Mouse (Mus musculus): ENCODE results near the gene Cd55. TPM values are rescaled to one million over a fixed set of nuclear protein-coding genes. Genes with fewer than 3 reads are reported as not detected.

Cd55 gene
- polyA plus RNA-seq, 1 experiment from 2014 or later = 31.9 TPM

- Histone ChIP-seq H3K4me3 (ENCODE audit: low read depth, low read length) (no peak overlapping the region), H3K9me3 (ENCODE audit: control insufficient read depth, low read length) (no peaks in the 10 kb centered on the region), H3K9ac (ENCODE audit: low read depth, low read length) (no peak overlapping the region), H3K4me1 (replicated peaks; ENCODE audit: control insufficient read depth, insufficient read depth, low read length) (no peaks in the 10 kb centered on the region), H3K27ac (ENCODE audit: low read depth, low read length) (no peak overlapping the region), H3K27me3 (replicated peaks; ENCODE audit: control insufficient read depth, insufficient read depth, low read length) (no peaks in the 10 kb centered on the region), H3K36me3 (ENCODE audit: control insufficient read depth, insufficient read depth, low read length) (no peaks in the 10 kb centered on the region), H3K4me2 (no peak overlapping the region)
- ATAC-seq (replicated peaks; ENCODE audit: low FRiP score) (no peak), DNase-seq (ENCODE audit: low spot score) (no peak)
- WGBS = 67% methylated on average over 10 of the region's 10 CpGs
These were observed 23.5 kb upstream of the Cd55 start for GRCm38 (mm10) chr1:130485828-130486620.

DNA sequence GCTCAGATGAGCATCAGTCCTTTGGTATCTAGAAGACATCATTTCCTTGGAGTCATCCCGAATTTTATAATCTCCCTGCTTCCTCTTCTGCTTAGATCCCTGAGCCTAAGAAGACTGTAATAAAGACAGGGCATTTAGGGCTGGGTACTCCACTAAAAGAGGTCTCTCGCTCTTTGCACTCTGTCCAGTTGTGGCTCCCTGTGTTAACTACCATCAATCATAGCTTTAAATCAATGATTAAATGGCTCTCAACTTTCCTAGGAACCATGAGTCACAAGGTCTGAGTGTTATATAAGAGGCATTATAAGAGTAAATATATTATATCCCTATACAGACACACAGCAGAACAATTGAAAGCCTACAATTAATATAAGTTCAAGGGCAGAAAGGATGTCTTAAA lies 22.8 kb upstream of the Cd55 start:
- WGBS = 66% methylated on average over 2 of the region's 2 CpGs

GRCm38 (mm10) chr1:130474936-130475335 lies 12.4 kb upstream of the Cd55 start:
- DNase-seq (ENCODE audit: low spot score) = no peak
- no peak overlapping the region for H3K4me2 ChIP-seq
- WGBS = 63% methylated on average over 6 of the region's 6 CpGs

More for the DNA sequence above, 22.8 kb upstream of the Cd55 start:
- no peak overlapping the region for H3K4me3 ChIP-seq (ENCODE audit: low read depth, low read length)
- no peaks in the 10 kb centered on the region for H3K36me3 ChIP-seq (ENCODE audit: control insufficient read depth, insufficient read depth, low read length)
- H3K9ac ChIP-seq (ENCODE audit: low read depth, low read length) = no peak overlapping the region
- no peaks in the 10 kb centered on the region for H3K27me3 ChIP-seq (replicated peaks; ENCODE audit: control insufficient read depth, insufficient read depth, low read length)
- no peak overlapping the region for H3K4me2 ChIP-seq
- H3K27ac ChIP-seq (ENCODE audit: low read depth, low read length) = no peak overlapping the region
- no peaks in the 10 kb centered on the region for H3K9me3 ChIP-seq (ENCODE audit: control insufficient read depth, low read length)
- DNase-seq (ENCODE audit: low spot score) (no peak), ATAC-seq (replicated peaks; ENCODE audit: low FRiP score) (no peak)
- H3K4me1 ChIP-seq (replicated peaks; ENCODE audit: control insufficient read depth, insufficient read depth, low read length) = no peaks in the 10 kb centered on the region

GRCm38 (mm10) chr1:130474226-130474625 lies 11.7 kb upstream of the Cd55 start:
- Histone ChIP-seq H3K9me3 (ENCODE audit: control insufficient read depth, low read length) (no peaks in the 10 kb centered on the region), H3K4me3 (ENCODE audit: low read depth, low read length) (no peak overlapping the region), H3K27me3 (replicated peaks; ENCODE audit: control insufficient read depth, insufficient read depth, low read length) (no peaks in the 10 kb centered on the region), H3K4me1 (replicated peaks; ENCODE audit: control insufficient read depth, insufficient read depth, low read length) (no peaks in the 10 kb centered on the region), H3K27ac (ENCODE audit: low read depth, low read length) (no peak overlapping the region), H3K36me3 (ENCODE audit: control insufficient read depth, insufficient read depth, low read length) (no peaks in the 10 kb centered on the region), H3K4me2 (no peak overlapping the region), H3K9ac (ENCODE audit: low read depth, low read length) (no peak overlapping the region)
- DNase-seq (ENCODE audit: low spot score) = no peak
- WGBS = 9% methylated on average over 1 of the region's 1 CpGs
- ATAC-seq (replicated peaks; ENCODE audit: low FRiP score) = no peak; the same call in 1 of the 2 replicates

More at GRCm38 (mm10) chr1:130474936-130475335, 12.4 kb upstream of the Cd55 start:
- H3K27ac ChIP-seq (ENCODE audit: low read depth, low read length) = no peak overlapping the region
- no peaks in the 10 kb centered on the region for H3K36me3 ChIP-seq (ENCODE audit: control insufficient read depth, insufficient read depth, low read length)
- no peaks in the 10 kb centered on the region for H3K27me3 ChIP-seq (replicated peaks; ENCODE audit: control insufficient read depth, insufficient read depth, low read length)
- H3K9me3 ChIP-seq (ENCODE audit: control insufficient read depth, low read length) = no peaks in the 10 kb centered on the region
- no peak for ATAC-seq (replicated peaks; ENCODE audit: low FRiP score)
- H3K4me1 ChIP-seq (replicated peaks; ENCODE audit: control insufficient read depth, insufficient read depth, low read length) = no peaks in the 10 kb centered on the region
- H3K9ac ChIP-seq (ENCODE audit: low read depth, low read length) = no peak overlapping the region
- no peak overlapping the region for H3K4me3 ChIP-seq (ENCODE audit: low read depth, low read length)

- DNase-seq (ENCODE audit: low spot score) (no peak), ATAC-seq (replicated peaks; ENCODE audit: low FRiP score) (no peak)
- 79% methylated on average over 4 of the region's 4 CpGs for WGBS
- Histone ChIP-seq H3K9ac (ENCODE audit: low read depth, low read length) (no peak overlapping the region), H3K27ac (ENCODE audit: low read depth, low read length) (no peak overlapping the region), H3K4me2 (no peak overlapping the region), H3K36me3 (ENCODE audit: control insufficient read depth, insufficient read depth, low read length) (no peaks in the 10 kb centered on the region), H3K27me3 (replicated peaks; ENCODE audit: control insufficient read depth, insufficient read depth, low read length) (no peaks in the 10 kb centered on the region), H3K4me3 (ENCODE audit: low read depth, low read length) (no peak overlapping the region), H3K9me3 (ENCODE audit: control insufficient read depth, low read length) (no peaks in the 10 kb centered on the region), H3K4me1 (replicated peaks; ENCODE audit: control insufficient read depth, insufficient read depth, low read length) (no peaks in the 10 kb centered on the region)
These were observed 7.5 kb upstream of the Cd55 start for GRCm38 (mm10) chr1:130470074-130470473.

DNA sequence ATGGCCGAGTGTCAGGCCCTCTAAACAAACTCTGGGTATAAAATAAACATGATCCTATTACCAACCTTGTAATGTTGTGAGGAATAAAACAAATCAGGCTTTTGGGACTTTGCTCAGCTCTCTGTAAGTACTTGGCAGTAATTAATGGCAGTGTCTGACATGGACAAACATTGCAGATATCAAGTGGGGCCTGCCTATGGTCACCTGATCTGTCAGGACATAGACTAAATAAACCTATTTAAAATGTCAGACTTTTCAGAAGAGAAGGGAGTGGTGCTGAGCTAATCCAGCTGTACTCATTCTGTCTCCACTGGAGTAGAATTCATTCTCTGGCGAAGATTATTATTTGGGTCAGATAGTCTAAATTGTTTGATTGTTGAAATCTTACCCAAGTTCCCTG lies 4.9 kb upstream of the Cd55 start:
- no peaks in the 10 kb centered on the region for H3K36me3 ChIP-seq (ENCODE audit: control insufficient read depth, insufficient read depth, low read length)
- H3K4me3 ChIP-seq (ENCODE audit: low read depth, low read length) = no peak overlapping the region
- H3K9me3 ChIP-seq (ENCODE audit: control insufficient read depth, low read length) = no peaks in the 10 kb centered on the region
- H3K27me3 ChIP-seq (replicated peaks; ENCODE audit: control insufficient read depth, insufficient read depth, low read length) = no peaks in the 10 kb centered on the region
- no peak overlapping the region for H3K27ac ChIP-seq (ENCODE audit: low read depth, low read length)
- no peak for ATAC-seq (replicated peaks; ENCODE audit: low FRiP score)
- H3K4me1 ChIP-seq (replicated peaks; ENCODE audit: control insufficient read depth, insufficient read depth, low read length) = peaks cover 7% of the 10 kb centered on the region; the same call in 1 of the 2 replicates
- no peak overlapping the region for H3K9ac ChIP-seq (ENCODE audit: low read depth, low read length)
- no peak overlapping the region for H3K4me2 ChIP-seq
- no peak for DNase-seq (ENCODE audit: low spot score)
- 51% methylated on average over 2 of the region's 2 CpGs for WGBS

- Histone ChIP-seq H3K27me3 (replicated peaks; ENCODE audit: control insufficient read depth, insufficient read depth, low read length) (no peaks in the 10 kb centered on the region), H3K36me3 (ENCODE audit: control insufficient read depth, insufficient read depth, low read length) (no peaks in the 10 kb centered on the region), H3K4me2 (no peak overlapping the region), H3K4me1 (replicated peaks; ENCODE audit: control insufficient read depth, insufficient read depth, low read length) (peaks cover 7% of the 10 kb centered on the region; the same call in 1 of the 2 replicates), H3K9me3 (ENCODE audit: control insufficient read depth, low read length) (no peaks in the 10 kb centered on the region), H3K27ac (ENCODE audit: low read depth, low read length) (no peak overlapping the region), H3K9ac (ENCODE audit: low read depth, low read length) (no peak overlapping the region), H3K4me3 (ENCODE audit: low read depth, low read length) (no peak overlapping the region)
- ATAC-seq (replicated peaks; ENCODE audit: low FRiP score) (no peak), DNase-seq (ENCODE audit: low spot score) (no peak)
These were observed 1.6 kb upstream of the Cd55 start for GRCm38 (mm10) chr1:130464173-130464572.

- no peaks in the 10 kb centered on the region for H3K36me3 ChIP-seq (ENCODE audit: control insufficient read depth, insufficient read depth, low read length)
- peak overlapping the region; percentile 82 for H3K9ac ChIP-seq (ENCODE audit: low read depth, low read length)
- H3K9me3 ChIP-seq (ENCODE audit: control insufficient read depth, low read length) = no peaks in the 10 kb centered on the region
- peak overlapping the region; percentile 88 for H3K4me2 ChIP-seq
- H3K4me1 ChIP-seq (replicated peaks; ENCODE audit: control insufficient read depth, insufficient read depth, low read length) = peaks cover 7% of the 10 kb centered on the region; the same call in 1 of the 2 replicates
- DNase-seq (ENCODE audit: low spot score) (no peak), ATAC-seq (replicated peaks; ENCODE audit: low FRiP score) (0 out of 2 replicates have a peak, but pooled peaks have one; percentile 10)
- H3K27me3 ChIP-seq (replicated peaks; ENCODE audit: control insufficient read depth, insufficient read depth, low read length) = no peaks in the 10 kb centered on the region
- H3K27ac ChIP-seq (ENCODE audit: low read depth, low read length) = no peak overlapping the region
- 10% methylated on average over 4 of the region's 4 CpGs for WGBS
- peak overlapping the region; percentile 75 for H3K4me3 ChIP-seq (ENCODE audit: low read depth, low read length)
These were observed 323 bp upstream of the Cd55 start for GRCm38 (mm10) chr1:130462867-130463266.

DNA sequence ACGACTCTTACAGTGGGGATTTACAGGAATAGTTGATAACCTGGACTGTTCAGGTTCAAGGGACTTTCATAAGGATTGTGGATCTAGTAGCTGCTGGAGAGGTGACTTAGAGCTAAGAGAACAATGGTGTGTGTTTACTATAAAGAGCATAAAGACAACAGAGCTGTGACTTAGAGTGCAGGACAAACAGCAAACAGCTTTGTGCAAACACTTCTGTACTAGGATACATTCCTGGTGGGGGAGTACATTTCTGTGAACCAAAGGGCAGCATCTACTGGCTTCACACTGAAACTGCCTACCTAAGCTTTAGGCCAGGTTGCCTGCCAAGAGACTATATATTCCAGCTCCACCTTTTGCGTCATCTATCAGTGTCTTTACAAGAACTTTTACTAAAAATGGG lies 7.4 kb downstream of the Cd55 start:
- no peaks in the 10 kb centered on the region for H3K27me3 ChIP-seq (replicated peaks; ENCODE audit: control insufficient read depth, insufficient read depth, low read length)
- H3K9me3 ChIP-seq (ENCODE audit: control insufficient read depth, low read length) = no peaks in the 10 kb centered on the region
- H3K27ac ChIP-seq (ENCODE audit: low read depth, low read length) = no peak overlapping the region
- no peak overlapping the region for H3K9ac ChIP-seq (ENCODE audit: low read depth, low read length)
- no peak overlapping the region for H3K4me3 ChIP-seq (ENCODE audit: low read depth, low read length)
- ATAC-seq (replicated peaks; ENCODE audit: low FRiP score) = no peak
- WGBS = 85% methylated on average over 2 of the region's 2 CpGs
- no peak for DNase-seq (ENCODE audit: low spot score)
- H3K4me2 ChIP-seq = no peak overlapping the region
- H3K4me1 ChIP-seq (replicated peaks; ENCODE audit: control insufficient read depth, insufficient read depth, low read length) = no peaks in the 10 kb centered on the region
- H3K36me3 ChIP-seq (ENCODE audit: control insufficient read depth, insufficient read depth, low read length) = no peaks in the 10 kb centered on the region; the same call in 1 of the 2 replicates
